Mouse (Mus musculus): Measurements from ENCODE around the gene Antxr1.

Antxr1 gene

GRCm38 (mm10) chr6:87244117-87245100, 91.2 kb downstream of the Antxr1 start:
- DNase-seq = no peak

- DNase-seq = no peak
Measured at GRCm38 (mm10) chr6:87237260-87237659, 98.4 kb downstream of the Antxr1 start.

GRCm38 (mm10) chr6:87236061-87236460, 99.6 kb downstream of the Antxr1 start:
- DNase-seq = no peak

- DNase-seq = no peak
Measured at GRCm38 (mm10) chr6:87233111-87233510, 102.5 kb downstream of the Antxr1 start.

- no peak for DNase-seq
Measured at GRCm38 (mm10) chr6:87230041-87230440, 105.6 kb downstream of the Antxr1 start.

GRCm38 (mm10) chr6:87227940-87228339, 107.7 kb downstream of the Antxr1 start:
- DNase-seq = peak in 1 of 2 experiments; percentile 27

- DNase-seq = peak in 1 of 2 experiments; percentile 20
Measured at GRCm38 (mm10) chr6:87226315-87226714, 109.3 kb downstream of the Antxr1 start.

GRCm38 (mm10) chr6:87225286-87225685, 110.3 kb downstream of the Antxr1 start:
- DNase-seq = peak; percentile 64 to 66

- peak in 1 of 2 experiments; percentile 55 for DNase-seq
Measured at GRCm38 (mm10) chr6:87222854-87223631, 112.6 kb downstream of the Antxr1 start.

GRCm38 (mm10) chr6:87219061-87219992, 116.3 kb downstream of the Antxr1 start:
- DNase-seq = no peak

- DNase-seq = no peak
Measured at GRCm38 (mm10) chr6:87216114-87216591, 119.5 kb downstream of the Antxr1 start.

GRCm38 (mm10) chr6:87213262-87213661, 122.4 kb downstream of the Antxr1 start:
- peak; percentile 44 to 61 for DNase-seq

GRCm38 (mm10) chr6:87211551-87211950, 124.1 kb downstream of the Antxr1 start:
- DNase-seq = no peak

- peak; percentile 85 to 86 for DNase-seq
Measured at GRCm38 (mm10) chr6:87207373-87207982, 128.1 kb downstream of the Antxr1 start.

GRCm38 (mm10) chr6:87206790-87207189, 128.8 kb downstream of the Antxr1 start:
- no peak for DNase-seq

- DNase-seq = no peak
Measured at GRCm38 (mm10) chr6:87203467-87203866, 132.2 kb downstream of the Antxr1 start.

- DNase-seq = no peak
Measured at GRCm38 (mm10) chr6:87203065-87203464, 132.6 kb downstream of the Antxr1 start.

GRCm38 (mm10) chr6:87202048-87202605, 133.5 kb downstream of the Antxr1 start:
- DNase-seq = no peak

- no peak for DNase-seq
Measured at GRCm38 (mm10) chr6:87189755-87190154, 145.9 kb downstream of the Antxr1 start.

- DNase-seq = peak; percentile 32 to 42
Measured at GRCm38 (mm10) chr6:87186988-87187387, 148.6 kb downstream of the Antxr1 start.

GRCm38 (mm10) chr6:87184418-87184817, 151.2 kb downstream of the Antxr1 start:
- no peak for DNase-seq
